Mouse (Mus musculus): ENCODE results near the gene Pcca. TPM values are rescaled to one million over a fixed set of nuclear protein-coding genes. Genes with fewer than 3 reads are reported as not detected.

The Pcca gene
- total RNA-seq, 2 experiments from 2014 or later: 63.2 to 64.4 TPM

DNA sequence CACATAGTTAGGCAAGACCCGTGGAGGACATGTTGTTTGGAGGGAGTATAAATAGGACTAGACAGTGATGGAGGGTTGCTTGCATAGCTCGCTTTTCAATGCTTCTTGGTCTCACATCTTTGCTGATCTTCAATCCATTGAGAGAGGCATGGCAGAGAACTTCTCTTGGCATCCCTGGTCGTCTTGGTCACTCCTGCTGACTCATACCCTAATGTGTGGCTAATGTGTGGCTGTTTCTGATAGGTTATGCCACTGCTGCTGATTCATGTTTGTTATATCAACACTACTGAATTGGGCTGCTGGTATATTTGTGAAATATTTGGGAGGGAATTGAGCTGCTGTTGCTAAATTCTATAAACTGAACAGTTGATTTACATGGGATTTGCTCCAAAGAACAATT, 299.5 kb downstream of the Pcca start:
- DNase-seq (ENCODE audit: low spot score in 2 of 2): no peak

DNA sequence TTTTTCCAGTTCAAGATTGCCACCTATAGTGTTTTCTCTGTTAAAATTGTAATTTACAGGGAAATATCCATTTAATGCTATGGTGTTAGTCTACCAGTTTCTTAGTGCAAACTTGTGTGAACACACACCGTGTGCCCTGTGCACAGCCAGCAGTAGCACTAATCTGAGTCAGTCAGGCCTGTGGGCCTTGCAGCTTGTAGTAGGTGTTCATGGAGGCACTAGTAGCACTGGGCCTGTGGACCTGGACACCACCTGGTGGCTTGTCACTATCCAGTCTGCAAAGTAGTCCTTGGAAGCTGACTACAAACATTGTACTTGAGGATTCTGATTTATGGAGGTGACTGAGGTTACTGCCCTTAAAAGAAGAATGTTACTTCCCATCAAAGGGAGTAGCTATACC, 300.6 kb downstream of the Pcca start:
- no peak for DNase-seq (ENCODE audit: low spot score in 2 of 2)

GRCm38 (mm10) chr14:122835487-122836190, 301.5 kb downstream of the Pcca start:
- no peak for DNase-seq (ENCODE audit: low spot score in 2 of 2)

DNA sequence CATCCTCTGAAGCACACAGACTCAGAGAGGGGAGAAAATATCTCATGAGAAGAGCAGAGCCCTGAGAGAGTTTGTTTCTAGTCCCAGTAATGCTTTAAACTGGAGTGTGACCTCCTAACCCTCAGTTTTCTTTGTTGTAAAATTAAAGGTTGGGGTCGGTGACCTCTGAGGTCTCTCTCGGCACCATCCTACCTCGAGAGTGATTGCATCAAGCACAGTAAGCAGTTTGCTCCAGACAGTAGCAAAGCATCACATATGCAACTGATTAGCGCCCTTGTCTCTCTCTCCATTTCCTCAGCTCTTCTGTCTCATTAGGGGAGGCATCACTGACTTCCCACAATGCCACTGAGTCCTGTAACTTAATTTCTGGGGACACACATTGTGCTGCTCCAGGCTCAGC, 302.1 kb downstream of the Pcca start:
- no peak for DNase-seq (ENCODE audit: low spot score in 2 of 2)

- DNase-seq (ENCODE audit: low spot score in 2 of 2): no peak
These were observed 302.9 kb downstream of the Pcca start for GRCm38 (mm10) chr14:122837018-122837417.

GRCm38 (mm10) chr14:122852506-122853057, 318.5 kb downstream of the Pcca start:
- no peak for DNase-seq (ENCODE audit: low spot score in 2 of 2)

DNA sequence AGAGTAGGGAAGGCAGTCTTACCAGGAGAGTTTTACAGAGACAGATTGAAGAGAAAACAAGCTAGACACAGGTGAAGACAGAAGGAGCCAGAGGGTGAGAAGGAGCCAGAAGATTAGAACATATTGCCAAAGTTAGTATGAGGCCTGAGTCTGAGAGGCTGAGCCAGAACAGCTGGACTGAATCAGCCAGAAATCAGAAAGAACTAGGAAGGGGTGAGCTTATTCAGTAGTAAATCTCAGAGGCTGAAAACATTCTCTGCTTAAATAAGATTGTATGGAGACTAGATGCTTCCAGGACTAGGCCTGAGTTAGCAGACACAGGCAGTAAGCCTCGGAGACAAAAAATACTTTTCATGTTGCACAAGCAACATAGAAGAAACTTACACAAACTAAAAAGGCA, 325.7 kb downstream of the Pcca start:
- DNase-seq (ENCODE audit: low spot score in 2 of 2): no peak

- no peak for DNase-seq (ENCODE audit: low spot score in 2 of 2)
These were observed 328.5 kb downstream of the Pcca start for GRCm38 (mm10) chr14:122862623-122863022.

DNA sequence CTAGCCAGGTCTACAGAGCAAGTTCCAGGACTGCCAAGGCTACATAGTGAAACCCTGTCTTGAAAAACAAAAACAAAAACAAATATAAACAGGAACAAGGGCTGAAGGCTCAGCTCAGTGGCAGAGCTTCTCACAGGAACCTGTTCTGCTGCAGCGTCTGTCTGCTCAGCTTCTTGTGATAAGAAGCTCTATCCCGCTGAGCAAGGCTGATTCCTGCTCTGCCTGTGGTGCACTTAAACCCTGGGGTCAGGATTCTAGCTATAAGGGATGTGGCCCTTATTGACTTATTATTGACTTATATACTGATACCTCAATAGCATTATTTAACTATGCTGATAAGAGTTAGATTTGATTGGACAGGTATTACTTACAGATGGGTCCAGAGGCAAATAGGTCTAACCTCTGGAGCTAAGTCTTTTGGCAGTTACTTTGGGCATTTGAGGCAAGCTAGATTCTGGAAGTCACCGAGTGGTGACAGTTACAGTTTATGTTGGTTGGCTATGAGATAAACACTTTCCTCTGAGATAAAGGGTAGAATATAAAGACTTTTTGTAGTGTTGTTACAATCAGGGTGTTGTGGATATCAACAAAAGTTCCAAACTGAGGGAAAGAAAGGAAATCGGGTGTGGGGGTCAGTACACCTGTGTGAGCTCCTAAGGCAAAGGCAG, 331.5 kb downstream of the Pcca start:
- DNase-seq (ENCODE audit: low spot score in 2 of 2): no peak

- no peak for DNase-seq (ENCODE audit: low spot score in 2 of 2)
These were observed 333.6 kb downstream of the Pcca start for GRCm38 (mm10) chr14:122867531-122868285.

DNA sequence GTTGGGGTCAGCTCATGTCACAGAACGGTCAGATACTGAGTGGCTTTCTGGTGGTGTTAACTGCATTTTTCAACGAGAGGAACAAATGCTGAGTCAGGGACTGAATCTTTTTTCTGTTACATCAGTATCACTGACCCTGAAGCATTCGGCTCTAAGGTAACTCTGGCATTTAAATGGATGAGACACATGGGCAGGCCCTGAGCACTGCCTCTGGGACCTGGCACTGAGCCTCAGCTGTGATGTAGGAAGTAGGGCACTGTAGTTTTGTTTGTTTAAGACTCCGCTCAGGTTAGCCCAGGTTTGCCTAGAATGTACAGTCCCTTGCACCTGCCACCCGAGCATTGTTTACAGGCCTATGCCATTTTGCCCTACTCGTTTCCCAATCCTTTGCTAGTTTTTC, 335.7 kb downstream of the Pcca start:
- DNase-seq (ENCODE audit: low spot score in 2 of 2): no peak

- DNase-seq (ENCODE audit: low spot score in 2 of 2): no peak
These were observed 337.9 kb downstream of the Pcca start for GRCm38 (mm10) chr14:122871841-122872580.

DNA sequence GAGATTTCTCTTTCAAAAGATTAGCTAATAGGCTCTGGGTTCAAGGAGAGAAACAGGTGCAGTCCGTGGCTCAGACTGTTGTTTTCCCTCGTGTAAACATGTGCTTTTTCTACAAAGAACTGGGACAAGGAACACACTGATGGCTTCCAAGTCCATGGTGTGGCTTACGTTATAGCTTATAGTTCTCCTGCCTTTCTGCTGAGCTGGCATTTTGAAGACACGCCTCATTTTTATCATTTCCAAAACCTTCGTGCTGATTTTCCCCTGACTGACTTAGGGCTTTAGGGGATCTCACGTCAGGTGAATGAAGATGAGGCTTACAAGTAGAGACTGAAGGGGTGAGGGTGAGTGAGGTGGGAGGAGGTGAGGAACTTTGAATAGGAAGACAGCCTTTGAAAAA, 338.5 kb downstream of the Pcca start:
- no peak for DNase-seq (ENCODE audit: low spot score in 2 of 2)

DNA sequence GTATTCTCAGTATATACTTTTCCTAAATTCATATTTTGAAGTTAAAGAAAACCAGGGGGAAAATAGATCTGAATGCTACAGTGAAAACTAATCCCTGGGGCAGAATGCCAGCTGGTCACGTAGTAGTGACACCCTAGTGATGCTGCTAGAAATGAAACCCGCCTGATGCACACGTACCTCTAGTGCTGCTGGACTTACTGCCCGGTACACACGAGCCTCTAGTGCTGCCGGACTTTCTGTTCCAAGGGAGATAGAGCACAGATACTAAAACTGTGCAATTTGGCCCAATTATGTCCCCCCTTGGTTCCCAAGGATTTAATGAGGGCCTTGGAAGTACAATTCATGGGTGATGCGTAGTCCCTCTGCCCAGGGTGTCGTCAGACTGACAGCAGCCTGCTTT, 340.9 kb downstream of the Pcca start:
- DNase-seq (ENCODE audit: low spot score in 2 of 2): no peak

GRCm38 (mm10) chr14:122875636-122876035, 341.5 kb downstream of the Pcca start:
- no peak for DNase-seq (ENCODE audit: low spot score in 2 of 2)

GRCm38 (mm10) chr14:122876163-122876562, 342.0 kb downstream of the Pcca start:
- DNase-seq (ENCODE audit: low spot score in 2 of 2): peak; percentile 25 to 30

GRCm38 (mm10) chr14:122876723-122877122, 342.6 kb downstream of the Pcca start:
- no peak for DNase-seq (ENCODE audit: low spot score in 2 of 2)

- DNase-seq (ENCODE audit: low spot score in 2 of 2): no peak
These were observed 343.7 kb downstream of the Pcca start for GRCm38 (mm10) chr14:122877787-122878186.

GRCm38 (mm10) chr14:122880291-122880690, 346.2 kb downstream of the Pcca start:
- DNase-seq (ENCODE audit: low spot score in 2 of 2): no peak

GRCm38 (mm10) chr14:122881699-122882098, 347.6 kb downstream of the Pcca start:
- DNase-seq (ENCODE audit: low spot score in 2 of 2): no peak

GRCm38 (mm10) chr14:122882201-122882639, 348.1 kb downstream of the Pcca start:
- DNase-seq (ENCODE audit: low spot score in 2 of 2): no peak

Data from adrenal gland, postnatal 4 days (tissue).